Comparison of ENCODE assay signal across 23 mouse cellular contexts in genomic region chr12:107834512-107834911, GRCm38 (mm10).
A peak's percentile ranks its signal among the peaks of the same experiment; 100 is the strongest.
DNase-seq lines count a peak whose midpoint lies in the region; ATAC-seq lines count a peak whose summit lies in the region.
"Had no signal": no experiment of that assay in that cellular context is flagged by ENCODE, and none has a peak within 500 bp of the region (broad histone marks: within the 10 kb centered on the region; RNA-seq: fewer than 3 reads in every experiment).

No protein-coding gene starts in this region.

- no peaks in the 10 kb centered on the region for H3K27me3 ChIP-seq in intestine, embryonic 15.5 days (replicated peaks)
- H3K27me3 ChIP-seq: embryonic facial prominence, embryonic 12.5 days; embryonic facial prominence, embryonic 15.5 days had no signal

- intact Hi-C loops in left cerebral cortex, postnatal 25 days (cut with DNase I), result no loop called here

- peaks cover 10% of the 10 kb centered on the region; the same call in 1 of the 2 replicates for H3K4me1 ChIP-seq in intestine, embryonic 15.5 days (replicated peaks)
- H3K4me1 ChIP-seq: embryonic facial prominence, embryonic 15.5 days had no signal

- H3K9me3 ChIP-seq in intestine, embryonic 15.5 days, result no peaks in the 10 kb centered on the region
- H3K9me3 ChIP-seq: embryonic facial prominence, embryonic 12.5 days; embryonic facial prominence, embryonic 15.5 days had no signal

- ATAC-seq in intestine, embryonic 15.5 days, result peak; percentile 72
- ATAC-seq: activated CD4-positive, CD25-positive, alpha-beta regulatory T cell, adult 4 months; CD4-positive, CD25-positive, alpha-beta regulatory T cell, adult 4 months; forebrain, embryonic 14.5 days; forebrain, postnatal 0 days; hindbrain, postnatal 0 days had no signal

- WGBS in intestine, embryonic 15.5 days, result 77% methylated on average over 5 of the region's 5 CpGs

- no peak overlapping the region for H3K9ac ChIP-seq in intestine, embryonic 15.5 days
- H3K9ac ChIP-seq: embryonic facial prominence, embryonic 12.5 days; embryonic facial prominence, embryonic 15.5 days; forebrain, postnatal 0 days; hindbrain, embryonic 14.5 days had no signal

- no peak overlapping the region for H3K27ac ChIP-seq in intestine, embryonic 15.5 days
- H3K27ac ChIP-seq: embryonic facial prominence, embryonic 12.5 days; embryonic facial prominence, embryonic 15.5 days; gastrocnemius, adult 2 months; hindbrain, embryonic 14.5 days; hindbrain, postnatal 0 days had no signal

- H3K4me2 ChIP-seq in intestine, embryonic 15.5 days (replicated peaks), result no peak overlapping the region
- H3K4me2 ChIP-seq: embryonic facial prominence, embryonic 12.5 days; embryonic facial prominence, embryonic 15.5 days; heart, embryonic 11.5 days; hindbrain, embryonic 14.5 days had no signal

- H3K36me3 ChIP-seq in intestine, embryonic 15.5 days, result no peaks in the 10 kb centered on the region
- H3K36me3 ChIP-seq: embryonic facial prominence, embryonic 12.5 days; embryonic facial prominence, embryonic 15.5 days had no signal

- H3K4me3 ChIP-seq in intestine, embryonic 15.5 days (replicated peaks), result no peak overlapping the region
- H3K4me3 ChIP-seq: embryonic facial prominence, embryonic 12.5 days; embryonic facial prominence, embryonic 15.5 days; gastrocnemius, adult 2 months had no signal

- peak; percentile 16 for DNase-seq in brain, adult 2 months (ENCODE audit: low read depth, low spot score)
- DNase-seq in naive thymus-derived CD4-positive, alpha-beta T cell, adult 2 months (ENCODE audit: low read depth), result peak; percentile 14
- no peak for DNase-seq in spleen, adult 12 weeks (ENCODE audit: low spot score)
- no peak for DNase-seq in lung, postnatal 4 days
- no peak for DNase-seq in left cerebral cortex, postnatal 25 days (ENCODE audit: low spot score in 2 of 2)
- DNase-seq: adrenal gland, adult 8-10 months; adrenal gland, postnatal 25 days; cerebellum, adult 18-20 months; cerebellum, adult 9-10 months; cerebellum, postnatal 25 days; forebrain, postnatal 0 days; gastrocnemius, adult 2 months; gastrocnemius, postnatal 14 days; heart, adult 11 months had no signal

Comparison
In these comparisons a context has a peak if more than half of its experiments do, and no peak if none do; other contexts are left out.
1. DNase-seq: peak in brain, adult 2 months (single experiment) and naive thymus-derived CD4-positive, alpha-beta T cell, adult 2 months (single experiment); none in spleen, adult 12 weeks (single experiment), lung, postnatal 4 days (0 of 2) and left cerebral cortex, postnatal 25 days (0 of 2).